Mouse (Mus musculus) c-Kit-positive CD71-positive TER-119-negative erythroid progenitor cells, embryonic 14.5 days (primary cell): ENCODE measurements around the gene Arhgef40.
A peak's percentile ranks its signal among the peaks of the same experiment; 100 is the strongest.
"Not testable (repeated sequence)": the region's sequence is repeated elsewhere in the genome, so short reads cannot be mapped to it uniquely, and the experiment has no call there.

ENCODE experiments used
- DNase-seq: peaks from one replicate; pipeline ENCODE4 v3.0.0-alpha.2; 2013; ENCODE audit warnings: low read depth

The Arhgef40 gene

DNA sequence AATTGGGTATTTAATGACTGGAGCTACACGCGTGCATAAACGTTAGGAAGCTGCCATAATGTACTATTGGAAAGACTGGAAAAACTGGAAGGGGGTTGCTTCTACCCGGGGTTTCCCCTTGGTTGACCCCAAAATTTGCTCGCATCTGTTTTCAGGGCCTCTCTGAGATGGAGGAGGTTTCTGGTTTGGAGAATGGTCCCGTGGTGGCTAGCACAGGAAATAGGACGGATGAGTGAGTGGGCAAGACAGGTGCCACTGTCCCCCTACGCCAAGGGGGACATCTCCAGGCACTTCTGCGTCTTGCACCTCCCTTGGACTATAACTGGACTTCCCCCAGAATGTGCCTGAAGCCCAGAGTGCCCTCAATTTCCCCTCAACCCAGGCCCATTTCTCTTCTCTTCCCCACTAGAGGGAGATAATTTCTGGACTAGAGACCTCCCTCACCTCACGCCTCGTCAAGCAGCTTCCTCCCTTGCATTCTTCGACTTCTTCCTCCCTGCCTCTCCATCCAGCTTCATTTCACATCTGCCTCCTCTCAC lies 34.6 kb downstream of the Arhgef40 start:
- DNase-seq: peak; percentile 55

DNA sequence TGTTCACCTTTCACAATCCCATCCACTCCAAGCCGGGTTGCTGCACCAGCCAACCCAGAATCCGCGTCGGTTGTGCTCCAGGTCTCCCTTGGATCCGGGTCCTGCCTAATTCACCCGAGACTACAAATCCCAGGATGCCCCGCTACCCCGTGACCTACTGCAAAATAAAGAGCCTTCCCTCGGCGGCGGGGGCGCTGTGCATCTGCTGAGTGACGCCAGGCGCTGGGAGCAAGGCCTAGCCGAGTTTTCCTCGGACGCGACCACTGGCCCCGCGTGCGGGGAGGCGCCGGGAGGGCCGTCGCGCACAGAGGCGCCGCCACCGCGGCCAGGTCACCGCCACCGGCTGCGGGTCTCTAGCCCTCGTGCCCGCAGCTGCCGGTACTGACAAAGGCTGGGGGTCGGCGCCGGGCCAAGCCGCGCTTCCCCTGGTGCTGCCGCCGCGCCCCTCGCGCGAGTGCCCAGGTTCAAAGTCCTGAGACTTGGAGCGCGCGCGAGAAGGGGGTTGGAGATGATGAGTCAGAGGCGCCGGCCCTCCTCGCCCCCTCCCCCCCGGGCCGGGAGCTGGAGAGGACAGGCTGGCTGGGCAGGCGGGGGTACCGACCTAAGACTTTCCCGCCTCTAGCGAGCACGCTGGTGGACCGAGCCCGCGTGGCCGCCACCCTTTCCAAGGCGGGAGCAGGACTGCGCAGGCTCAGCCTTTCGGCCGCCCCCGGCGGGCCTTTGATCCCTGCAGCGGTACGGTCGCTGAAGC lies 35.2 kb downstream of the Arhgef40 start:
- DNase-seq: peak; percentile 96

DNA sequence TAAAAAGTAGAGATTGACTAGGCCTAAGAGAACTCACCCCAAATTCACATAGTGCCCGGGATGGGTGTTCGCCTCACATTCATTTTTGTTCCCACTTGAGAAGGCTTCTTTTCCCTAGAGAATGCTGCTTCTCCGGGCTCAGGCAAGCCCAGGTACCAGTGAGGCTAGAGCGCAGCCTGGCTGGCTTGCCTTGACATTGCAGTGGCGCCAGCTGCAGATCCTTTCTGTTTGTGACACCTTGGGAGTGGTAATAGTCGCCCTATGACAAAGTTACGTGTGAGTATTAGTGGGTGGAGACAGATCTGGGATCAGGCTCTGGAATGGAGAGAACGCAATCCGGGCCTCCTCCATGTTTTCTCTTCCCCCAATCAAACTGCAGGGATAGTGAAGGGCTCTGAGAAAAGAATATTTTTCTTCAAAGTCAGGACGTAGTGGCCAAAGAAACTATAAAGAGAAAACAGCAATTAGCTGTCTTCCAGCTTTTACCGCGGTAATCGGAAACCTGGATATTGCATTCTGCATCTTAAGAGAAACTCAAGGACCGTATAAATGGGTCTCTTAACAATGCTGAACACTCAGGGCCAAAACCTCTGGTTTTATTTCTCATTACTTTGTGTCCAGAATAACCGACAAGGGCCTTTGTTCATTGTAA lies 36.1 kb downstream of the Arhgef40 start, which contains the start of gene Zfp219:
Gene Zfp219, minus strand, starts transcription at position 248 of the 652 bp plus-strand sequence.
- peak; percentile 76 for DNase-seq

DNA sequence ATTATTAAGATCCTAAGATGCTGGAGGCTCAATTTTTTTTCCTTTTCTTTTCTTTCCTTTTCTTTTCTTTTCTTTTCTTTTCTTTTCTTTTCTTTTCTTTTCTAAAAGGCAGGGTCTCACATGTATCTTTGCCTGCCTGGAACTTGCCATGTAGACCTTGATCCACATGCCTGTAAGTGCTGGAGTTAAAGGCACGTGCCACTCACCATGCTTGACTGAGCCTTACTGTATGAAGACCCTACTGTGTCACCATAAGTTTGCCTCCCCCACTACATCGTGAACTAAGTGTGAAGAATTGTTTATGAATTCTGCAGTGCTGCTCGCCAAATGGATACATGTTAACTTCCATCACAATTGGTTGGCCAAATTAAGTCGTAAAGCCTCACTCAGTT lies 36.6 kb downstream of the Arhgef40 start:
- DNase-seq: no peak

DNA sequence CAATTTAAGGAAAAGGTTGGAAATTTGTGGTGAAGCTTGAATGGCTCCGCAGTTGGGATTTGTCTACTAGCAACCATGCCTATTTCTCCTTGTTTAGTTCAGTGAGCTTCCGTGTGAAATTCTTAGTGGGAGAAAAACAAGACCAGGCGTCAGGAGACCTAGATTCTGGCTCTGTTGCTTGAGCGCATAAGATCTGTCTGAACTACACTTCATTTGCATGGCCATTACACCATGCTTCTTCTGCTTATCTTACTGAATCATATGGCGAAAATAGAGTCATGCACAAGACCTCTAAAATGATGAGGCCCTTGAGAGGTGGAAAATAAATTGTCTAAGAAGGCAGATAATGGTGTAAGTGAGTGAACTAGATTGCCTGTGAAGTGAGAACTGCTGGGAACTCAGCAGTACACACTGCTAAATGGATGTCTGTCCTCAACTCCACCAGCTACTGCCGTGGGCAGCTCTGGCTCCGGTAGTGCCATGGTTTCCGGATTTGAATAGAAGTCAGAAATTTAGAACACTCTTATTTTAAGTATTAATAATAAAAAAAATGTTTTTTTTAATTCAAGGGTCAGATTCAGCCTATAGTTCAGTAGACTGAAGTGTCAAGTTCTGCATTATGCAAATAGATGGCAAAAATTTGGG lies 37.2 kb downstream of the Arhgef40 start:
- no peak for DNase-seq

DNA sequence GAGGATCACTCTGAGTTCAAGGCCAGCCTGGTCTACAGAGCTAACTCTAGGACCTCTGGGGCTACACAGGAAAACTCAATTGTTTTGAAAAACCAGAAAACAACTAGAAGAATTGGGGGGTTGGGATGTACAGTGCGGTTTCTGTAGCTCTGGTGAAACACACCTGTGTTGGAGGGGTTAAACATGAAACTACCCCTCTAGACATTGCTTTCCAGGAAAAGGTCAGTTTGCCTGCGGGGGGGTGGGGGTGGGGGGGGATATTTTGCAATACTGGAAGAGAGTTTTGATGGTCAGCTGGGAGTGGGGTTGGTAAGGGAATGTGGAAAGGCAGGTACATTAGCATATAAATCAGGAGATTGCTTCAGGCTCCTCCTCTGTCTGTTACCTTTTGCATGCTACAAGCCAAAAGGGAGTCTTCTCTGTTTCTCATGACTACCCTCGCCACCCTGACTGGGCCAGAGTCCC lies 37.8 kb downstream of the Arhgef40 start:
- no peak for DNase-seq

DNA sequence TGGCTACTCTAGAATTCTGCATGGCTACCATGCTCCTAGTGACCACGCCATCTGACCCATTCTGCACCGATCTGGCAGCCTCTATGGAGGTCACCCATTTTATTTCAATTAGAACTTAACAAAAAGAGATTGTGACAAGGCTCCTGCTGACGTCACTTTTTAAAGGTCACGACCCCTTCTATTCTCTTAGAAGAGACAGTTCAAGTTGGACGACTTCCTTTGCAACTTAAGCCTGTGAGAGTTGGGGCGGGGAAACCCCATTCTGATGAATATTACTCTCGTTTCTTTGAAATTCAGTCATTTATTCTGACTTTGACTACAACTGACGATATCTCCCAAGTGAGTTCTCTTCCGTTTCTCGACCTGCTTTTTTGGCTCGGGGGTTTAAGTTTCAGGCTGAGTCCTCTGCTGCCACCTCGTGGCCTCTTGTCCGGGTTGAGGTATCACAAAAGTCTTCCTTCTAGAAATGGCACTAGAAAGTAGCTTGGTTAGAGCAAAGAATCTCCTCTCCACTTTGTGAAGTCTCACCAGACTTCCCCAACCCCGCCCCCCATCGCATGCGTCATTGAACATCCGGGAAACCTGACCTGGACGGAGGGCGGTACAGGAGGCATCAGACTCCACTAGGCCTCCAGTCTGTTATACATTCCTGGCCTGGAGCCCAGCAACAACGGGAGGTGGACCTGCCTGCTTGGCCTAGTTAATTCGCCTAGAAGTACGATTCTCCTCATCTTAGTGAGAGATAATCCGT lies 38.4 kb downstream of the Arhgef40 start:
- peak; percentile 87 for DNase-seq

DNA sequence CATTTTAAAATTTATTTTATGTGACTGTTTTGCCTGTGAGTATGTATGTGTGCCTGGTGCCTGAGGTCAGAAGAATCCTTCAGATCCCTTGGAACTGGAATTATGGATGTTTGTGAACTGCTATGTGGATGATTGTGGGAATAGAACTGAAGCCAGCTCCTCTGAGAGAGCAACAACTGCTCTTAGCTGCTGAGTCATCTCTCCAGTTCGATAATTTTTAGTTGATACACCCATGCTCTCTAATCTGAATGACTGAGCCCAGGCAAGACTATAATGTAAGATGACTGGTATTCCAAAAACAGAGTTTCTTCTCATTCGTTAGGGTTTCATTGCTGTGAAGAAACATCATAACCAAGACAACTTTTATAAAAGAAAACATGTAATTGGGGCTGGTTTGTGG lies 39.6 kb downstream of the Arhgef40 start:
- no peak for DNase-seq

DNA sequence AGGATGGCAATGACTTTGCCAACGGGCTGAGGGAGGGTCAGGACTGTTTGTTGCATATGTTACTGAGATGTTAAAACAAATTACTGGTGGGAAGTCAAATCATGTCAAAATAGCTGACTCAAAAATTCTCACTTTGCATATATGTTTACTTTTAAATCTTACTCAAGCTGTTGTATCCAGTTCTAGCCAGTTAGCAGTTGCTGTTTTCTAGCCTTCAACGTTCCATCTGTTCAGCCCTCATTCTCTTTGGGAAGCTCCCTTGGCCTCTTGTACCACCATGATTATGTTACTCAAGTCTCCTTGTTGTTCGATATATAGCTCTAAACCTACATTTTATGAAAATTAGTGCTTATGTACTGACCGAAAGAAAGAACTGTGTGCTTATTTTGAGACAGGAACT lies 41.8 kb downstream of the Arhgef40 start:
- DNase-seq: no peak

DNA sequence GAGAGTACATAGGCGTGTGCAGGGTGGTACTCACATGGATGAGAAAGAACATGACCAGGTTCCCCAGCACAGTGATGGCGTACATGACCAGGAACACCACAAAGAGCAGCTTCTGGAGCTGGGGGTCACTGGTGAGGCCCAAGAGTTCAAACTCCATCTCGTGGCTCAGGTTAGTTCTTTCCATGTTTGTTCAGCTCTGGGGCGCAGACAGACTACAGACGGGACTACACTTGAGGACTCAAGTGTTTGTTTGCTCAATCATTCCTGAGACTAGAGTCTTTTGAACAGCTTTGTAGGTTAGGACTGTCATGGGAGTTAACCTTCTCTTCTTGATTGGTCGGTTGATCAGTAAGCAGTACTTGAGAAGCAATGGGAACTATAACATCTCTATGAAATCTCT lies 51.4 kb downstream of the Arhgef40 start:
- DNase-seq: no peak

DNA sequence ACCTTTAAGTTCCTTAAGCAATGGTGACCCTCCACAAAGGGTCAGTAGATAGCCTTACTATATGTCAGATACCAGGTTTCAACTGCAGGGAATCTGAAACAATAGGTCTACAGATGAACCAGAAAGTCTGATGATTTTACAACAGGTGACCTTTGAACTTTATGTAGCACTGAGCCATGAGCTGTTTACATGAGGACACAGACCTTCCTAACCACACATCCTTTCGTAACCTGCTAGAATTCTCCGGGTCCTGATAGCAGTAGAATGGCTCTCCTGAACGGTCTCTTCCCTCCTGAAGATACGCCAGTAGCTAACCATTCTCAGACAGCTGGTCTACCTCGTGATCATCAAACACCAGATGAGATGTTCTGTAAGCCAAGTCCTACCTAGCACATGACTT lies 54.8 kb downstream of the Arhgef40 start:
- DNase-seq: no peak

DNA sequence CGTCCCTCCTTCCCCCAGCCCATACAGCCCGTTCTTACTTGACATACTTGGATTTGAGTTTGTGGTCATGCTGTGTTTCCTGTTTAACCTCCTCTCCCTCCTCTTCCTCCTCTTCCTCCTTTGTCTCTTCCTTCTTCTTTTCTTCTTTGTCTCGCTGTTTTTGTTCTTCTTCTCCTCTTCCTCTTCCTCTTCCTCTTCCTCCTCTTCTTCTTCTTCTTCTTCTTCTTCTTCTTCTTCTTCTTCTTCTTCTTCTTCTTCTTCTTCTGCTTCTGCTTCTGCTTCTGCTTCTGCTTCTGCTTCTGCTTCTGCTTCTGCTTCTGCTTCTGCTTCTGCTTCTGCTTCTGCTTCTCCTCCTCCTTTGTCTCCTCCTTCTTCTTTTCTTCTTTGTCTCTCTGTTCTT lies 57.8 kb downstream of the Arhgef40 start, which contains the start of gene Olfr221:
Gene Olfr221, minus strand, starts transcription at position 101 of the 400 bp plus-strand sequence.
- not testable (repeated sequence) for DNase-seq

DNA sequence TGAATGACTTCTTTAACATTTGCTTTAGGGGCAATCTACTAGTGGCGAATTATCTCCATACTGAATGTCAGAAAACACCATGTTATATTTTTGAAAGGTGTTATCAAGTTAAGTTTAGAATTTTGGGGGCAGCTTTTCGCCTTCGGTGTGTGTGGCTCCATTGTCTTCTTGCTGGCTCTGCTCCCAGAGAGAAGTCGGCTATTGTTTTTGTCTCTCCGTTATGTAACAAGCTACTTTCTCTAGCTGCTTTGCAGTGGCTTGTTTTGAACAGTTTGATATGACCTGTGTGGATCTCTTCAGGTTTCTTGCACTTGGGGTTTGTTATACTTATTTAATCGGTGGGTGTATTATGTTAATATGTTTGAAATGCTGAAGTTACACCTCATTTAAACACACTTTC lies 58.9 kb downstream of the Arhgef40 start:
- DNase-seq: no peak

DNA sequence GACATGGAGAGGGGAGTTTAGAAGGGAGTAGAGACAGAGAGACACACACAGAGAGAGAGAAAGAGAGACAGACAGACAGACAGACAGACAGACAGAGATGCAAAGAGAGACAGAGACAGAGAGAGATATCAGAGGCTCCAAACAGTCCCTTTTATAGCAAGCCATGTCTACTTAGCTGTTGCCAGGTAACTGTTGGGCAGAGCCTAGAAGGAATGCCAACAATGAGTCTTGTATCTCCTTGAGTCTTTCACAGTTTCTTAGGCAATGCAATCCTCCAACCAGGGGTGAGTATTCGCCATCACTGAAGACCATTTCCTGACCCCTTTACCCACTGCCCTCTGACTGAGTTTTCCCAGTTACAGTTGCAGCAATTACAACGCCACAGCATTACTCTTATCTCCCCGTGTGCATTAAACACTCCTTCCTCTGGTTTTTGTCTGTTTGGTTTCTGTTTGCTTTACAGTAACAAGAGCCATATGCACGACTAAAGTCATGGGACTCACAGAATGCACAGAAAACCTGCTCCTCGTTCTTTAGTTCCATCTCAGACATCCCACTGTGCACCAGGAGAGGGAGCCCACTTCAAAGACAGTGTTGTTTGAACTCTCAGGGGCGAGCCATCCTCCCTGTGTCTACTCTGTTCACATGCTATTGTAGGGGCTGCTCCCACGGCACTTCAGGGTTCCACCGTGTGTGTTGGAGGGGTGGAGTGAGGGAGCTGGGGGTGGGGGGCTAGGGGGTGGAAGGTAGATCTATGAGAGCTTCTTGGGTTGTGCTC lies 60.6 kb downstream of the Arhgef40 start:
- DNase-seq: peak; percentile 29

DNA sequence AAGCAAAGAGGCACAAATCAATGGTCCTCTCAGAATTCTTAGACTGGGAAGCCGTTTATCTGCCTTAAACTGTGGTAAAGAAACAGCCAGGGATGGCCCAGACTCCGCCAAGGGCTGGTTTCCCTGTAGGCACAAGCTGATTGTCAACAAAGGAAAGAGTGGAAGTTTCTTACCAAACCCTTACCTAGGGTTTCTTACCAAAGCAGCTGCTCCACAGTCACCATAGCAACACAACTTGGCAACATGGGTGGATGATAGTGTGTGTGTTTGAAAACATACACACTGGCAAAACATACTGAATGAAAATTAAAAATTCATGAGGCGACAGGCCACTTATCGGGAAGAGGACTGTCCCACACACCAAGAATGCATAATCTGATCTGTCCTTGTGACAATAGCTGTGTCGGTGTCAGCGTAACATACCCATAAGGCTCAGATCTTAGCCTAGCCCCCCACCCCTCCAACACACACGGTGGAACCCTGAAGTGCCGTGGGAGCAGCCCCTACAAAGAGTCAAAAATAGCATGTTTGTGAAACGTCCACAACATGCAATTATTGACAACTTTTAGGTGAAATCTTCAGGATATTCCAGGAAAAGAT lies 61.5 kb downstream of the Arhgef40 start:
- DNase-seq: no peak

DNA sequence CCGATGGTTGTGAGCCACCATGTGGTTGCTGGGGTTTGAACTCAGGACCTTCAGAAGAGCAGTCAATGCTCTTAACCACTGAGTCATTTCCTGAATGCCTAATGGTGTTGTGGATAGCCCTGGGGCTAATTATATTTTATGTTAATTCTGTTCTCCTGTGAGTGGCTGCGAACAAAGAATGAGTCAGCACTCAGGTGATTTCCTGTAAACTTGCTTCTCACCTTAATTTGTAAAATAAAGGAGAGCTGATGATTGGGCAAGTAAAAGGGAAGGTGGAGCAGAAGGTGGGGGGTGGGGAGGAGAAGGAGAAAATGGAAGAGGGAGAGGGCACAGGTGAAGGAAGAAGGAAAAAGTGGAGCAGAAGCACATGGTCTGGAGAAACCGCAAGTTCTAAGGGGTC lies 68.2 kb downstream of the Arhgef40 start:
- DNase-seq: not testable (repeated sequence)
